Mouse (Mus musculus): Measurements from ENCODE around the gene Tspo.

DNA sequence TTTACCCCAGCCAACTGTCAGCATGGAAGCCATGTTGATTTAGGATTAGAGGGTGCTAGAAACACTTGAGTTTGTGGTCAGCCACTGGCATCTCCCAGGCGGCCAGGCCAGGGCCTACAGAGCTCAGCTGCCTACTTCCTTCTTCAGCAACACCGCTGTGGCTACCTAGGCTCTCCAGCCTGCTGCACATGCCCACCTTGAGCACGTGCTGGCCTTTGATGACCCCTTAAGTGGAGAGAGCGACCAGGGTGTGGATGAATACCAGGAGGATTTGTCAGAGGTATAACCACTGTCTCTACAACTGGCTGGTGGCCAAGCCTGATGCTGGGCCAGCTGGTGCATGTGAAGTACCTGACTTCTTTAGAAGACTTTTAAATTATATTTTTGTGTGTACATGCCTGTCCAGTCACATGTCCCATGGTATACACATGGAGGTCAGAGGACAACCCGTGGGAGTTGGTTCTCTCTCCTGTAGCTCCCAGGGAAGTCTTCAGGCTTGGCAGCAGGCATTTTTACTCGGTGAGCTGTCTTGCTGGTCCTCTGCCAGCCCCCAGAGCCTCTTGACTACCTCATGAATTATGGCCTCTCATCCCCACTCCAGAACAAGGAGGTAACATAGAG, 11.4 kb downstream of the Tspo start:
- TF ChIP-seq EP300 (IDR thresholded peaks at IDR 0.05; ENCODE audit: low read depth): no peak
- no peak for TF ChIP-seq CTCF (IDR thresholded peaks at IDR 0.05; ENCODE audit: low read depth)
